Mouse (Mus musculus): Measurements from ENCODE around the gene Crls1. TPM values are rescaled to one million over a fixed set of nuclear protein-coding genes. Genes with fewer than 3 reads are reported as not detected.
A peak's percentile ranks its signal among the peaks of the same experiment; 100 is the strongest.

Crls1 gene
- polyA plus RNA-seq (2014; fragmentation: Nextera tagmentation; extraction: Ambion mirVana), result 26.9 and 29.7 TPM in 2 replicates

DNA sequence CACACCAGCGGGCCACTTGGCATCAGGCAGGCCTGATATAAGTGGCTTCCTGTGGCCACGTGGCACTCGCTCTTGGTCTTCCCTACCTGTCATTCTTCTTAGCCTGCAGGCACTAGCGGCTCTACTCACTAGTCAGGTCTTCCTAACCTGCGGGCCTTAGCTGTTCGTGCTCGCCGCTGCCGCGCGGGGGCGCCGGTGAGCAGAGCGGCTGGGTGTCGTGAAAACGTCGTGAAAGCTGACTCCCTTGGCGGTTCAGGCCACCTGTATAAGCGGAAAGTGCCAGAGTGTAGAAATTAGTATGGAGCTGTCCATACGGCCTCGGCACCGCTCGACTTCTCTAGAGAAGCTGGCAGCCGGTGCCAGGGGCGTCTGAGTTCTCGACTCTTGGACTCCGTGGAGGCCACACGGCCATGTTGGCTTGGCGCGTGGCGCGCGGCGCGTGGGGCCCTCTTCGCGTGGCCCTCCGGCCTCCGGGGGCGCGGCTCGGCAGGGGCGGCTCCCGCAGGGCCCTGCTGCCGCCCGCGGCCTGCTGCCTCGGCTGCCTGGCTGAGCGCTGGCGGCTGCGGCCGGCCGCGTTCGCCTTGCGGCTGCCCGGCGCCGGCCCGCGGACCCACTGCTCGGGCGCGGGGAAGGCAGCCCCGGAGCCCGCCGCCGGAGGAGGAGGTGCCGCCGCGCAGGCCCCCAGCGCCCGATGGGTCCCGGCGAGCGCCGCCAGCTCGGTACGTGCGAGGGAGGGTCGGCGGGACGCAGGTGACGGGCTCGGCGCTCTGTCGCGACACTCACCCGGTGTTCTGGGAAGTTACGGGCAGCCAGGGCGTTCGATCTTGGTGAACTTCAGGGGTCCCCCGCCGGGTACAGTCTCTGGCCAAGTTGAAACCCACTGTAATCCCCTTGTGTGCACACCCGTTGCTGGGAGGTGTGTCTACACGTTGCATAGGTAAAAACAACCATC, at the start of gene Crls1:
Gene Crls1 (plus strand): TSS at position 260 of the 952 bp plus-strand sequence.
- no peaks in the 10 kb centered on the region for H3K9me3 ChIP-seq (ENCODE audit: control insufficient read depth, low read length)
- H3K9ac ChIP-seq (ENCODE audit: low read length), result peak within 1 kb of the TSS; percentile 89
- peaks cover 7% of the 10 kb centered on the region for H3K4me1 ChIP-seq (replicated peaks; ENCODE audit: control insufficient read depth, insufficient read depth, low read length)
- peak; percentile 98 for DNase-seq (ENCODE audit: low spot score)
- whole genome bisulfite sequencing, result under 1% methylated on average over 80 of the region's 96 CpGs
- H3K27ac ChIP-seq (ENCODE audit: low read depth, low read length), result peak within 1 kb of the TSS; percentile 64
- H3K4me3 ChIP-seq (ENCODE audit: low read depth, low read length), result peak within 1 kb of the TSS; percentile 89
- no peaks in the 10 kb centered on the region for H3K27me3 ChIP-seq (ENCODE audit: control insufficient read depth, insufficient read depth, low read length)
- no peaks in the 10 kb centered on the region; the same call in 1 of the 2 replicates for H3K36me3 ChIP-seq (ENCODE audit: control insufficient read depth, insufficient read depth, low read length)
- H3K4me2 ChIP-seq (ENCODE audit: low read depth, low read length, severe bottlenecking), result peak within 1 kb of the TSS; percentile 87
- ATAC-seq (replicated peaks; ENCODE audit: low FRiP score), result peak; percentile 92

- H3K9ac ChIP-seq (ENCODE audit: low read length), result no peak overlapping the region
- ATAC-seq (replicated peaks; ENCODE audit: low FRiP score) (no peak), DNase-seq (ENCODE audit: low spot score) (no peak)
- H3K4me1 ChIP-seq (replicated peaks; ENCODE audit: control insufficient read depth, insufficient read depth, low read length), result no peaks in the 10 kb centered on the region
- 86% methylated on average over 2 of the region's 2 CpGs for WGBS
- no peaks in the 10 kb centered on the region for H3K9me3 ChIP-seq (ENCODE audit: control insufficient read depth, low read length)
- H3K27me3 ChIP-seq (ENCODE audit: control insufficient read depth, insufficient read depth, low read length), result no peaks in the 10 kb centered on the region
- H3K27ac ChIP-seq (ENCODE audit: low read depth, low read length), result no peak overlapping the region
- no peaks in the 10 kb centered on the region; the same call in 1 of the 2 replicates for H3K36me3 ChIP-seq (ENCODE audit: control insufficient read depth, insufficient read depth, low read length)
- H3K4me3 ChIP-seq (ENCODE audit: low read depth, low read length), result no peak overlapping the region
- H3K4me2 ChIP-seq (ENCODE audit: low read depth, low read length, severe bottlenecking), result no peak overlapping the region
Observed at GRCm38 (mm10) chr2:132802976-132803375, 43.5 kb upstream of the Crls1 start.

DNA sequence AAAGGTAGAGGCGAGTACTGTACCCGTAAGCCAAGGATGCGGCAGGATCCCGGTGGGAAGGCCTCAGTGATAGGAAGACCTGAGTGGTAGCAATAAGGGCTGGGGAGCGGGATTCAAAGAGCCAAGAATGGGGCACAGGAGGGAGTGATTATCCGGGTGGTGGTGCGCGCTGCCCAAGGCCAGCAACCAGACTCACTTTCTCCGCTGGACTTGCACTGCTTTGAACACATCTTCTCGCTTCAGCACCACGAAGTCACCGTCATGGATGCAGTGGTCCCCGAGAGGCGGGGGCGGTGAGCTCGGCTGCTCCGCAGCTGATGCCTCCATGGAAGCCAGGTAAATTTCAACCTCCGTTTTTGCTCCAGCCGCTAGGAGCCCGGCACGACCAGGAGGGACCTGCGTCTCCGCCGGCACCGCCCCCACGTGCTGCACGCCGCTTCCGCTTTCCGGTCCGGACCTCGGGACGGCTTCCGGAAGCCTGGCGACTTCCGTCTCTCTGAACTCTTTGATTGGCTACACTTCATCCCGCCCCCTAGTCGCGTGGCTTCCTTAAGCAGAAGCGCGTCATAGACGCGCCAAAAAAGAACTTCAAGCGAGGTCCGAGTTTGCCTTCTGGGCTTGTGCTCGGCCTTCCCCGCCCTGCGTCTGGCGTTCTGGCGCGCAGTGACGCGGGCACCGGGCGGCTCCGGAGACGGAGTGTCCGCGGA, 30.7 kb upstream of the Crls1 start, which contains the start of the genes Trmt6 and Mcm8:
Gene Trmt6 (minus strand): TSS at position 448 of the 707 bp plus-strand sequence.
Gene Mcm8 (plus strand): TSS at position 534 of the 707 bp plus-strand sequence.
- WGBS, result under 1% methylated on average over 59 of the region's 59 CpGs
- peak within 1 kb of the TSS; percentile 60; the same call in 1 of the 2 replicates for H3K27ac ChIP-seq (ENCODE audit: low read depth, low read length)

DNA sequence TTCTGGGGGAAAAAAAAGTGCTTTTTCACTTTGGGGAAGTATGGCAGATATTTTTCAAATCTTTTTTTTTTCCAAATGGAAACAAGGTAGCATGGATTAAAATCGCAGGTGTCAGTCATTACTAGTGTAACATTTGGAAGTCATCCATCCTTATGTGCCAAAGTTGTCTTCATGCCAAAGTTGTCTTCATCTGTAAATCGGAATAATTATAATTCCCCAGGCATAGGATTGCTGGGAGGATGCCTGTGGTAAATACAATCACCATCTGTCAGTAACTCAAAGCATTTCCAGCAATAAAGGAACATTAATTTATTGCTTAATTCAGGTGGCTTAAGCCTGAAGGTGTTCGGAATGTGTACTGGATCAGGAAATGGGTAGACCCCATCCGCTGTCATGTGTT, 5.4 kb upstream of the Crls1 start:
- no peaks in the 10 kb centered on the region for H3K27me3 ChIP-seq (ENCODE audit: control insufficient read depth, insufficient read depth, low read length)
- ATAC-seq (replicated peaks; ENCODE audit: low FRiP score) (no peak), DNase-seq (ENCODE audit: low spot score) (no peak)
- WGBS, result 95% methylated on average over 4 of the region's 4 CpGs
- H3K4me1 ChIP-seq (replicated peaks; ENCODE audit: control insufficient read depth, insufficient read depth, low read length), result no peaks in the 10 kb centered on the region
- H3K9ac ChIP-seq (ENCODE audit: low read length), result no peak overlapping the region
- H3K4me2 ChIP-seq (ENCODE audit: low read depth, low read length, severe bottlenecking), result no peak overlapping the region
- H3K27ac ChIP-seq (ENCODE audit: low read depth, low read length), result no peak overlapping the region
- H3K4me3 ChIP-seq (ENCODE audit: low read depth, low read length), result no peak overlapping the region
- no peaks in the 10 kb centered on the region for H3K9me3 ChIP-seq (ENCODE audit: control insufficient read depth, low read length)
- no peaks in the 10 kb centered on the region; the same call in 1 of the 2 replicates for H3K36me3 ChIP-seq (ENCODE audit: control insufficient read depth, insufficient read depth, low read length)

More for the DNA sequence above, 30.7 kb upstream of the Crls1 start, which contains the start of the genes Trmt6 and Mcm8:
- Histone ChIP-seq H3K9ac (ENCODE audit: low read length) (peak within 1 kb of the TSS; percentile 84), H3K27me3 (ENCODE audit: control insufficient read depth, insufficient read depth, low read length) (no peaks in the 10 kb centered on the region), H3K9me3 (ENCODE audit: control insufficient read depth, low read length) (no peaks in the 10 kb centered on the region), H3K4me1 (replicated peaks; ENCODE audit: control insufficient read depth, insufficient read depth, low read length) (no peaks in the 10 kb centered on the region; the same call in 1 of the 2 replicates), H3K36me3 (ENCODE audit: control insufficient read depth, insufficient read depth, low read length) (no peaks in the 10 kb centered on the region), H3K4me3 (ENCODE audit: low read depth, low read length) (peak within 1 kb of the TSS; percentile 79), H3K4me2 (ENCODE audit: low read depth, low read length, severe bottlenecking) (peak within 1 kb of the TSS; percentile 65)
- peak; percentile 100 for ATAC-seq (replicated peaks; ENCODE audit: low FRiP score)
- DNase-seq (ENCODE audit: low spot score), result peak; percentile 96

DNA sequence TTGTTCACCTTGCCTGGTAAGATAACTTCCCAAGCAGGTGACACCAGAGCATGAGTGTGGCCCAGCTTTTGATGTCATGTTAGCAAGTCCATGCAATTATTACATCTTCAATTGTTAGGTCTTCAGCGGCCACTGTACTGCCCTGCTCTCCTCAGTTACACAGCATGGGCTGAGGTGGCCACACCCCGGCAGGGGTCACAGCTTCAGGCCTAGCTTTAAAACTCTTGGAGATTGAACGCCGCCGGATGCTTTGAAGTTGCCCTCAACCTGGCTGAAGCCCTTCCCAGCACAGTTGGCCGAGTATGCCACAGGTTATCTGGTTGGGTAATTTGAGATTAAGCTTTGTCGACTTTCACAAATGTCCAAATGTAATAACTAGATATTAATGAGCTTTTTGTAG, 1.1 kb downstream of the Crls1 start:
- Histone ChIP-seq H3K9me3 (ENCODE audit: control insufficient read depth, low read length) (no peaks in the 10 kb centered on the region), H3K27me3 (ENCODE audit: control insufficient read depth, insufficient read depth, low read length) (no peaks in the 10 kb centered on the region), H3K36me3 (ENCODE audit: control insufficient read depth, insufficient read depth, low read length) (no peaks in the 10 kb centered on the region; the same call in 1 of the 2 replicates), H3K4me3 (ENCODE audit: low read depth, low read length) (peak overlapping the region; percentile 89), H3K27ac (ENCODE audit: low read depth, low read length) (no peak overlapping the region), H3K4me2 (ENCODE audit: low read depth, low read length, severe bottlenecking) (peak overlapping the region; percentile 87), H3K9ac (ENCODE audit: low read length) (peak overlapping the region; percentile 89), H3K4me1 (replicated peaks; ENCODE audit: control insufficient read depth, insufficient read depth, low read length) (peaks cover 7% of the 10 kb centered on the region)
- ATAC-seq (replicated peaks; ENCODE audit: low FRiP score), result no peak
- 44% methylated on average over 7 of the region's 7 CpGs for WGBS
- DNase-seq (ENCODE audit: low spot score), result no peak

DNA sequence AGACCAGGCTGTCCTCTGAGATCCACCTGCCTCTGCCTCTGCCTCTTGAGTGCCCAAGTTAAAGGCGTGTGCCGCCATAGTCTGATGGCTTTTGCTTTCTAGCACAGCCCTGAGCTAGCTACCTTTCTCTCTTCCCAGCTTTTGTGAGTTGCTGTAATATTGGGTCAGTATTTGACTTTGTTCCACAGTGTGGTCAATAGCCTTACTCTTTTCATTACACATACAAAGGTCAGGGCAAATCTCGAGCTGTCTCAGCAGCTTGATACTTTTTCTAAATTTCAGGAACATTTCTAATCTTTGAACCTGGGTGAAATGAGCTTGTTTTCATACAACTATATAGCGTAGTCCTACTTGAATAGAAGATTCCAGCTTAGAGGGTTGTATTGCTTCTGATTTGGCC, 1.9 kb downstream of the Crls1 start:
- no peaks in the 10 kb centered on the region for H3K9me3 ChIP-seq (ENCODE audit: control insufficient read depth, low read length)
- ATAC-seq (replicated peaks; ENCODE audit: low FRiP score), result no peak
- 93% methylated on average over 4 of the region's 4 CpGs for WGBS
- H3K4me2 ChIP-seq (ENCODE audit: low read depth, low read length, severe bottlenecking), result no peak overlapping the region
- H3K27me3 ChIP-seq (ENCODE audit: control insufficient read depth, insufficient read depth, low read length), result no peaks in the 10 kb centered on the region
- no peak overlapping the region for H3K27ac ChIP-seq (ENCODE audit: low read depth, low read length)
- no peaks in the 10 kb centered on the region; the same call in 1 of the 2 replicates for H3K36me3 ChIP-seq (ENCODE audit: control insufficient read depth, insufficient read depth, low read length)
- DNase-seq (ENCODE audit: low spot score), result no peak
- no peak overlapping the region for H3K4me3 ChIP-seq (ENCODE audit: low read depth, low read length)
- H3K9ac ChIP-seq (ENCODE audit: low read length), result no peak overlapping the region
- peaks cover 7% of the 10 kb centered on the region for H3K4me1 ChIP-seq (replicated peaks; ENCODE audit: control insufficient read depth, insufficient read depth, low read length)

DNA sequence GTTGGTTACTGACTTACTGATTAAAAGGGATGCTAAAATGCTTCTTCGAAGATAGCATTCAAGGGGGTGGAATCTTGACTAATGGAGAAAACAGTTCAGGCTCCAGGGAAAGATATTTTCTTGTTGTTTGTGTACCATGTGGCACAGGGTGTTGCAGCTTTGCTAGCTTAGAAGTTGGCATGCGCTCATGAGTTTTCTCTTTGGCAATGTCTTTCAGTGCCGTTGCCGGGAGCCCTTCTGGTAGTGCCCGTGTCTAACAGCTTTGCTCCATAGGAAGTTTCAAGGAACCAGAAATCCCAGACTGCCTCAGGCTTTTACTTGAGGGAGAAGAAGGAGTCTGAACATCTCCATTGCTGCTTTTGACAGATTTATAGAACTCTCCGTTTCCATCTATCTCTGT, 2.7 kb downstream of the Crls1 start:
- Histone ChIP-seq H3K4me1 (replicated peaks; ENCODE audit: control insufficient read depth, insufficient read depth, low read length) (peaks cover 7% of the 10 kb centered on the region), H3K4me3 (ENCODE audit: low read depth, low read length) (no peak overlapping the region), H3K36me3 (ENCODE audit: control insufficient read depth, insufficient read depth, low read length) (no peaks in the 10 kb centered on the region; the same call in 1 of the 2 replicates), H3K9ac (ENCODE audit: low read length) (no peak overlapping the region), H3K4me2 (ENCODE audit: low read depth, low read length, severe bottlenecking) (no peak overlapping the region), H3K27ac (ENCODE audit: low read depth, low read length) (no peak overlapping the region), H3K9me3 (ENCODE audit: control insufficient read depth, low read length) (no peaks in the 10 kb centered on the region), H3K27me3 (ENCODE audit: control insufficient read depth, insufficient read depth, low read length) (no peaks in the 10 kb centered on the region)
- WGBS, result 92% methylated on average over 6 of the region's 6 CpGs
- ATAC-seq (replicated peaks; ENCODE audit: low FRiP score), result no peak
- no peak for DNase-seq (ENCODE audit: low spot score)

GRCm38 (mm10) chr2:132853051-132853450, 6.6 kb downstream of the Crls1 start:
- ATAC-seq (replicated peaks; ENCODE audit: low FRiP score), result no peak

More at GRCm38 (mm10) chr2:132853051-132853450, 6.6 kb downstream of the Crls1 start:
- H3K36me3 ChIP-seq (ENCODE audit: control insufficient read depth, insufficient read depth, low read length), result no peaks in the 10 kb centered on the region; the same call in 1 of the 2 replicates
- WGBS, result 86% methylated on average over 1 of the region's 1 CpGs
- H3K9me3 ChIP-seq (ENCODE audit: control insufficient read depth, low read length), result no peaks in the 10 kb centered on the region
- no peak for DNase-seq (ENCODE audit: low spot score)
- no peaks in the 10 kb centered on the region for H3K27me3 ChIP-seq (ENCODE audit: control insufficient read depth, insufficient read depth, low read length)
- H3K9ac ChIP-seq (ENCODE audit: low read length), result no peak overlapping the region
- no peak overlapping the region for H3K27ac ChIP-seq (ENCODE audit: low read depth, low read length)
- H3K4me3 ChIP-seq (ENCODE audit: low read depth, low read length), result no peak overlapping the region
- no peak overlapping the region for H3K4me2 ChIP-seq (ENCODE audit: low read depth, low read length, severe bottlenecking)
- H3K4me1 ChIP-seq (replicated peaks; ENCODE audit: control insufficient read depth, insufficient read depth, low read length), result peaks cover under 1% of the 10 kb centered on the region; the same call in 1 of the 2 replicates
